8 mouse cellular contexts compared by ENCODE assay signal in genomic region chr5:108271345-108271744, GRCm38 (mm10). TPM values are rescaled to one million over a fixed set of nuclear protein-coding genes. Genes with fewer than 3 reads are reported as not detected.
DNase-seq lines count a peak whose midpoint lies in the region; ATAC-seq and TF ChIP-seq lines count a peak whose summit lies in the region.
"Not testable (repeated sequence)": the region's sequence is repeated elsewhere in the genome, so short reads cannot be mapped to it uniquely, and the experiment has no call there.

No protein-coding gene starts in this region.

- 91% methylated on average over 6 of the region's 6 CpGs for WGBS in embryonic facial prominence, embryonic 12.5 days
- 91% methylated on average over 6 of the region's 6 CpGs for WGBS in forebrain, embryonic 14.5 days
- 90% methylated on average over 6 of the region's 6 CpGs for WGBS in heart, embryonic 14.5 days
- WGBS in hindbrain, postnatal 0 days, result 92% methylated on average over 6 of the region's 6 CpGs
- WGBS in limb, embryonic 12.5 days, result 91% methylated on average over 6 of the region's 6 CpGs
- 90% methylated on average over 6 of the region's 6 CpGs for WGBS in lung, embryonic 15.5 days
- 93% methylated on average over 6 of the region's 6 CpGs for WGBS in midbrain, embryonic 16.5 days
- 91% methylated on average over 6 of the region's 6 CpGs for WGBS in stomach, postnatal 0 days

- ATAC-seq in embryonic facial prominence, embryonic 12.5 days (ENCODE audit: insufficient number of reproducible peaks, insufficient read depth, low FRiP score, low TSS enrichment); forebrain, embryonic 14.5 days; heart, embryonic 14.5 days (ENCODE audit: insufficient number of reproducible peaks, insufficient read depth, low FRiP score, low read depth); hindbrain, postnatal 0 days; limb, embryonic 12.5 days (ENCODE audit: insufficient number of reproducible peaks, insufficient read depth, low FRiP score, low TSS enrichment, low read depth); lung, embryonic 15.5 days (ENCODE audit: borderline replicate concordance, extremely low read depth, low FRiP score, low TSS enrichment); midbrain, embryonic 16.5 days; stomach, postnatal 0 days (ENCODE audit: low FRiP score, low TSS enrichment): not testable (repeated sequence)

- H3K4me2 ChIP-seq in embryonic facial prominence, embryonic 12.5 days (replicated peaks), result peak overlapping the region; percentile 37
- H3K4me2 ChIP-seq in forebrain, embryonic 14.5 days (ENCODE audit: low read length), result peak overlapping the region; percentile 97
- H3K4me2 ChIP-seq in heart, embryonic 14.5 days (ENCODE audit: low read length), result peak overlapping the region; percentile 95
- H3K4me2 ChIP-seq in hindbrain, postnatal 0 days (ENCODE audit: low read depth, low read length), result peak overlapping the region; percentile 71
- H3K4me2 ChIP-seq in limb, embryonic 12.5 days, result peak overlapping the region; percentile 83
- peak overlapping the region; percentile 76 for H3K4me2 ChIP-seq in lung, embryonic 15.5 days
- peak overlapping the region; percentile 54 for H3K4me2 ChIP-seq in midbrain, embryonic 16.5 days (ENCODE audit: low read length)
- H3K4me2 ChIP-seq in stomach, postnatal 0 days (replicated peaks; ENCODE audit: low read depth), result peak overlapping the region; percentile 28; the same call in 1 of the 2 replicates

- not testable (repeated sequence) for TF ChIP-seq CTCF in hindbrain, postnatal 0 days (IDR thresholded peaks at IDR 0.05; ENCODE audit: low read depth); stomach, postnatal 0 days (IDR thresholded peaks at IDR 0.05; ENCODE audit: low read depth)

- not testable (repeated sequence) for DNase-seq in forebrain, embryonic 14.5 days (ENCODE audit: low spot score); hindbrain, postnatal 0 days (ENCODE audit: low spot score); stomach, postnatal 0 days (ENCODE audit: low spot score)

- not testable (repeated sequence) for H3K9ac ChIP-seq in embryonic facial prominence, embryonic 12.5 days; forebrain, embryonic 14.5 days (ENCODE audit: low read length); heart, embryonic 14.5 days (ENCODE audit: low read length); hindbrain, postnatal 0 days (replicated peaks; ENCODE audit: low read length); limb, embryonic 12.5 days (replicated peaks); lung, embryonic 15.5 days; midbrain, embryonic 16.5 days (ENCODE audit: low read depth, low read length); stomach, postnatal 0 days (ENCODE audit: low read length)

- H3K36me3 ChIP-seq in embryonic facial prominence, embryonic 12.5 days, result peaks cover 11% of the 10 kb centered on the region
- H3K36me3 ChIP-seq in forebrain, embryonic 14.5 days (ENCODE audit: control insufficient read depth, insufficient read depth, low read length), result peaks cover 14% of the 10 kb centered on the region; the same call in 1 of the 2 replicates
- peaks cover 24% of the 10 kb centered on the region for H3K36me3 ChIP-seq in heart, embryonic 14.5 days (ENCODE audit: control insufficient read depth, insufficient read depth, low read length)
- H3K36me3 ChIP-seq in hindbrain, postnatal 0 days (ENCODE audit: insufficient read depth, low read length); lung, embryonic 15.5 days; midbrain, embryonic 16.5 days (ENCODE audit: control insufficient read depth, insufficient read depth, low read length); stomach, postnatal 0 days (ENCODE audit: control insufficient read depth, insufficient read depth, low read length): not testable (repeated sequence)
- peaks cover 17% of the 10 kb centered on the region for H3K36me3 ChIP-seq in limb, embryonic 12.5 days

- H3K9me3 ChIP-seq in embryonic facial prominence, embryonic 12.5 days; forebrain, embryonic 14.5 days (replicated peaks; ENCODE audit: control insufficient read depth, low read length); heart, embryonic 14.5 days (ENCODE audit: control insufficient read depth, low read length); hindbrain, postnatal 0 days (ENCODE audit: low read length); limb, embryonic 12.5 days; lung, embryonic 15.5 days; midbrain, embryonic 16.5 days (replicated peaks; ENCODE audit: control insufficient read depth, low read length, poor library complexity, severe bottlenecking); stomach, postnatal 0 days (ENCODE audit: control insufficient read depth, low read length): not testable (repeated sequence)

- H3K4me3 ChIP-seq in embryonic facial prominence, embryonic 12.5 days; forebrain, embryonic 14.5 days (ENCODE audit: low read depth, low read length); hindbrain, postnatal 0 days (ENCODE audit: low read length); limb, embryonic 12.5 days (replicated peaks); midbrain, embryonic 16.5 days (ENCODE audit: low read depth, low read length); stomach, postnatal 0 days (ENCODE audit: low read depth, low read length): not testable (repeated sequence)
- H3K4me3 ChIP-seq in heart, embryonic 14.5 days (ENCODE audit: control insufficient read depth in 1 of 2, insufficient read depth in 1 of 2, low read depth in 1 of 2, low read length in 2 of 2), result peak overlapping the region in 1 of 2 experiments; percentile 81; a peak in 1 of 4 replicates
- peak overlapping the region; percentile 14; the same call in 1 of the 2 replicates for H3K4me3 ChIP-seq in lung, embryonic 15.5 days

- not testable (repeated sequence) for H3K27me3 ChIP-seq in embryonic facial prominence, embryonic 12.5 days; forebrain, embryonic 14.5 days (replicated peaks; ENCODE audit: control insufficient read depth, insufficient read depth, low read length); heart, embryonic 14.5 days (ENCODE audit: control insufficient read depth, insufficient read depth, low read length); hindbrain, postnatal 0 days (ENCODE audit: insufficient read depth, low read length); limb, embryonic 12.5 days; lung, embryonic 15.5 days; midbrain, embryonic 16.5 days (ENCODE audit: control insufficient read depth, insufficient read depth, low read depth, low read length); stomach, postnatal 0 days (ENCODE audit: control insufficient read depth, insufficient read depth, low read length)

- not testable (repeated sequence) for TF ChIP-seq EP300 in stomach, postnatal 0 days (optimal IDR thresholded peaks at IDR 0.05)

- H3K27ac ChIP-seq in embryonic facial prominence, embryonic 12.5 days; forebrain, embryonic 14.5 days (ENCODE audit: low read depth, low read length); heart, embryonic 14.5 days (replicated peaks in 1 of 2; ENCODE audit: control insufficient read depth in 1 of 2, insufficient read depth in 1 of 2, low read depth in 2 of 2, low read length in 2 of 2); hindbrain, postnatal 0 days; limb, embryonic 12.5 days; lung, embryonic 15.5 days; midbrain, embryonic 16.5 days (ENCODE audit: low read length); stomach, postnatal 0 days (replicated peaks): not testable (repeated sequence)

- H3K4me1 ChIP-seq in embryonic facial prominence, embryonic 12.5 days, result peaks cover 14% of the 10 kb centered on the region; the same call in 1 of the 2 replicates
- H3K4me1 ChIP-seq in forebrain, embryonic 14.5 days (ENCODE audit: control insufficient read depth, insufficient read depth, low read length), result peaks cover 21% of the 10 kb centered on the region
- H3K4me1 ChIP-seq in heart, embryonic 14.5 days (ENCODE audit: control insufficient read depth in 2 of 2, insufficient read depth in 2 of 2, low read length in 2 of 2), result peaks cover 3 to 26% of the 10 kb centered on the region in 2 experiments; a peak in 3 of 4 replicates
- not testable (repeated sequence) for H3K4me1 ChIP-seq in hindbrain, postnatal 0 days (ENCODE audit: insufficient read depth, low read length); stomach, postnatal 0 days (replicated peaks; ENCODE audit: control insufficient read depth, insufficient read depth)
- H3K4me1 ChIP-seq in limb, embryonic 12.5 days (replicated peaks), result peaks cover 17% of the 10 kb centered on the region
- H3K4me1 ChIP-seq in lung, embryonic 15.5 days, result peaks cover 16% of the 10 kb centered on the region
- peaks cover 43% of the 10 kb centered on the region for H3K4me1 ChIP-seq in midbrain, embryonic 16.5 days (ENCODE audit: control insufficient read depth, insufficient read depth, low read length)

RNA-seq across cellular contexts. Expression of gene Dr1, which starts 2.6 kb away (rescaled TPM):
- polyA plus RNA-seq in embryonic facial prominence, embryonic 12.5 days (2016; fragmentation: Nextera tagmentation; extraction: Ambion mirVana), result 47.6 and 51.8 TPM in 2 replicates
- polyA plus RNA-seq in forebrain, embryonic 14.5 days (2014; fragmentation: Nextera tagmentation; extraction: Ambion mirVana), result 45.4 and 54.1 TPM in 2 replicates
- polyA plus RNA-seq in heart, embryonic 14.5 days (2014; fragmentation: Nextera tagmentation; extraction: Ambion mirVana), result 28.2 and 30.0 TPM in 2 replicates
- total RNA-seq in hindbrain, postnatal 0 days (2014; rRNA removed), result 31.8 and 39.4 TPM in 2 replicates
- 39.7 and 39.9 TPM in 2 replicates for polyA plus RNA-seq in hindbrain, postnatal 0 days (2015; fragmentation: Nextera tagmentation; extraction: Ambion mirVana)
- polyA plus RNA-seq in limb, embryonic 12.5 days (2016; fragmentation: Nextera tagmentation; extraction: Ambion mirVana), result 51.4 and 54.3 TPM in 2 replicates
- 42.7 and 44.7 TPM in 2 replicates for polyA plus RNA-seq in lung, embryonic 15.5 days (2015; fragmentation: Nextera tagmentation; extraction: Ambion mirVana)
- polyA plus RNA-seq in midbrain, embryonic 16.5 days (2015; fragmentation: Nextera tagmentation; extraction: Ambion mirVana), result 46.4 and 50.9 TPM in 2 replicates
- 27.6 and 27.9 TPM in 2 replicates for polyA plus RNA-seq in stomach, postnatal 0 days (2015; fragmentation: Nextera tagmentation; extraction: Ambion mirVana)

RNA-seq across cellular contexts. Expression of gene Pigg, which starts 41.1 kb away (rescaled TPM):
- 6.2 and 6.9 TPM in 2 replicates for polyA plus RNA-seq in embryonic facial prominence, embryonic 12.5 days (2016; fragmentation: Nextera tagmentation; extraction: Ambion mirVana)
- polyA plus RNA-seq in forebrain, embryonic 14.5 days (2014; fragmentation: Nextera tagmentation; extraction: Ambion mirVana), result 2.3 and 2.5 TPM in 2 replicates
- 3.0 and 3.6 TPM in 2 replicates for polyA plus RNA-seq in heart, embryonic 14.5 days (2014; fragmentation: Nextera tagmentation; extraction: Ambion mirVana)
- 4.9 and 7.2 TPM in 2 replicates for total RNA-seq in hindbrain, postnatal 0 days (2014; rRNA removed)
- 2.2 and 2.5 TPM in 2 replicates for polyA plus RNA-seq in hindbrain, postnatal 0 days (2015; fragmentation: Nextera tagmentation; extraction: Ambion mirVana)
- 6.3 and 6.4 TPM in 2 replicates for polyA plus RNA-seq in limb, embryonic 12.5 days (2016; fragmentation: Nextera tagmentation; extraction: Ambion mirVana)
- polyA plus RNA-seq in lung, embryonic 15.5 days (2015; fragmentation: Nextera tagmentation; extraction: Ambion mirVana), result 6.6 and 6.7 TPM in 2 replicates
- 5.5 and 6.6 TPM in 2 replicates for polyA plus RNA-seq in midbrain, embryonic 16.5 days (2015; fragmentation: Nextera tagmentation; extraction: Ambion mirVana)
- polyA plus RNA-seq in stomach, postnatal 0 days (2015; fragmentation: Nextera tagmentation; extraction: Ambion mirVana), result 3.7 and 4.2 TPM in 2 replicates

Comparison
In these comparisons a context has a peak if more than half of its experiments do, and no peak if none do; other contexts are left out.
1. H3K4me2 ChIP-seq: peak in every context shown above with its lines; median percentile 97 in forebrain, embryonic 14.5 days; 95 in heart, embryonic 14.5 days; 83 in limb, embryonic 12.5 days; 76 in lung, embryonic 15.5 days; 71 in hindbrain, postnatal 0 days; 54 in midbrain, embryonic 16.5 days; 37 in embryonic facial prominence, embryonic 12.5 days; 28 in stomach, postnatal 0 days.